Mouse (Mus musculus) ES-Bruce4 (cell line): ENCODE results near the gene Olfr545. TPM values are rescaled to one million over a fixed set of nuclear protein-coding genes. Genes with fewer than 3 reads are reported as not detected.

ENCODE experiments used
- H3K27ac ChIP-seq: 2 replicates; pipeline ENCODE4 v1.5.1; 2012; ENCODE audit warnings: low read length, inconsistent platforms; ENCODE audit not compliant: insufficient read depth
- H3K27me3 ChIP-seq: 2 replicates; pipeline ENCODE4 v1.6.1; 2012; ENCODE audit warnings: mild to moderate bottlenecking, low read length, inconsistent platforms; ENCODE audit not compliant: control insufficient read depth, poor library complexity, insufficient read depth, severe bottlenecking
- H3K36me3 ChIP-seq: 2 replicates; pipeline ENCODE4 v1.6.1; 2012; ENCODE audit warnings: inconsistent platforms, mild to moderate bottlenecking, low read length, moderate library complexity; ENCODE audit not compliant: control insufficient read depth, poor library complexity, insufficient read depth, severe bottlenecking
- H3K4me1 ChIP-seq: one replicate; pipeline ENCODE4 v1.8.1; 2011; ENCODE audit warnings: low read length; ENCODE audit not compliant: control insufficient read depth, insufficient read depth
- H3K4me3 ChIP-seq: 2 replicates; pipeline ENCODE4 v1.5.1; 2011; ENCODE audit warnings: low read depth, mild to moderate bottlenecking, low read length
- H3K9ac ChIP-seq: 2 replicates; pipeline ENCODE4 v1.6.1; 2012; ENCODE audit warnings: low read depth, mild to moderate bottlenecking, inconsistent platforms; ENCODE audit not compliant: poor library complexity, severe bottlenecking
- H3K9me3 ChIP-seq: replicated peaks from 2 replicates; pipeline ENCODE4 v1.6.1; 2012; ENCODE audit warnings: mild to moderate bottlenecking, low read length, inconsistent platforms; ENCODE audit not compliant: control insufficient read depth, poor library complexity, insufficient read depth, severe bottlenecking
- CTCF ChIP-seq: IDR thresholded peaks from one replicate; pipeline ENCODE4 v1.8.1; 2011; ENCODE audit warnings: low read depth, low read length
- EP300 ChIP-seq: IDR thresholded peaks from 2 replicates; pipeline ENCODE4 v1.6.1; 2011; ENCODE audit warnings: low read depth, low read length; ENCODE audit not compliant: insufficient read depth
- POLR2A ChIP-seq: IDR thresholded peaks from one replicate; pipeline ENCODE4 v1.8.1; 2011; ENCODE audit warnings: low read length; ENCODE audit not compliant: insufficient read depth
- polyA plus RNA-seq: library from polyadenylated mRNA; stranded (reverse); fragments of >200 nt; gene quantifications from 2 replicates; pipeline ENCODE4 v1.2.4, GENCODE M21; 2011; ENCODE audit warnings: low read depth; ENCODE audit not compliant: missing spikeins, insufficient read depth, insufficient read length

The Olfr545 gene
- polyA plus RNA-seq = not detected in 2 replicates

DNA sequence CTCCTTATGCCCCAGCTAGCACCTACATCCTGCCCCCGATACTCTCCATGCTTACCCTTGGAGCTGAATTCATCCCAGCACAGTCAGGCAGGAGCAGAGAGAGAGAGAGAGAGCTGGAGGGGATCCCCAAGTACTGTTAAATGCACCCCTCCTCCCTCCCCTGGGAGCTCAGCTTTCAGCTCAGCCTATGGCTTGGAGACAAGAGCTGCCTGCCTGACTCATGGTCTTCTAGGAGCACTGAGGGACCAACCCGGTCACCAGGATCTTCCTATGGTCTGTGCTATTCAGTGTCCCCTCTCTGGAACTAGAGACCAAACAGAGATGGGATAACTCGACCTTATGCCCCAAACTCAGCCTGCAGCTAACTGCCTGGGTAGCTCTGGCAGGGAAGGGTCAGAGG, at the start of gene Olfr545:
Gene Olfr545 (minus strand): TSS at position 101 of the 400 bp plus-strand sequence.
- Histone ChIP-seq H3K27me3 (no peaks in the 10 kb centered on the region), H3K9me3 (no peaks in the 10 kb centered on the region), H3K27ac (no peak within 1 kb of the TSS), H3K4me3 (no peak within 1 kb of the TSS), H3K9ac (no peak within 1 kb of the TSS), H3K36me3 (no peaks in the 10 kb centered on the region), H3K4me1 (no peaks in the 10 kb centered on the region)
- TF ChIP-seq CTCF (no peak), POLR2A (no peak), EP300 (no peak)

- no peak overlapping the region for H3K9ac ChIP-seq
- no peak overlapping the region for H3K27ac ChIP-seq
- H3K4me1 ChIP-seq = no peaks in the 10 kb centered on the region
- no peaks in the 10 kb centered on the region for H3K9me3 ChIP-seq
- H3K36me3 ChIP-seq = no peaks in the 10 kb centered on the region
- TF ChIP-seq CTCF (no peak), EP300 (no peak), POLR2A (no peak)
- H3K27me3 ChIP-seq = no peaks in the 10 kb centered on the region
- H3K4me3 ChIP-seq = no peak overlapping the region
Measured at GRCm38 (mm10) chr7:102541251-102541650, 41.9 kb upstream of the Olfr545 start.

DNA sequence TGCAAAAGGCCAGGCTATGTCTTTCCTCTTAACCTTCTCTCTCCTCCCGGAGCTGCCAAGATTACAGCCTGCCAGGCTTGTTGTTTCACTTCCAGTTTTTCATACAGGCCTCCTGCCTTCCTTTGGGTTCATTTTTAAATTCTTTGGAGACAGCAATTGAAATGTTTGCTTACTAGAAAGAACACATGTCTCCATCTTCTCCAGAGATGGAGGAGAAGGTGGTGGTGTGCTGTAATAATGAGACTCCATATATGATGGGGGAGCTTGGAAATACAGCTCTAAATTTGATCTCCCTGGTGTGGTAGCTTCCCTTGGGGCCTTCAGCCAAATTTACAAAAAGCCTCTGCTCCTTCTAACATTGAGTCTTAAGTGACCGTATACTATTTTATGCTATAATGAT, 41.2 kb upstream of the Olfr545 start, which contains the start of gene Olfr548-ps1:
Gene Olfr548-ps1 (plus strand): TSS at position 301 of the 400 bp plus-strand sequence.
- no peak within 1 kb of the TSS for H3K27ac ChIP-seq
- H3K9ac ChIP-seq = no peak within 1 kb of the TSS
- H3K36me3 ChIP-seq = no peaks in the 10 kb centered on the region
- H3K27me3 ChIP-seq = no peaks in the 10 kb centered on the region
- H3K4me1 ChIP-seq = no peaks in the 10 kb centered on the region
- H3K4me3 ChIP-seq = no peak within 1 kb of the TSS
- H3K9me3 ChIP-seq = no peaks in the 10 kb centered on the region
- no peak for TF ChIP-seq EP300
- no peak for TF ChIP-seq CTCF
- TF ChIP-seq POLR2A = no peak

DNA sequence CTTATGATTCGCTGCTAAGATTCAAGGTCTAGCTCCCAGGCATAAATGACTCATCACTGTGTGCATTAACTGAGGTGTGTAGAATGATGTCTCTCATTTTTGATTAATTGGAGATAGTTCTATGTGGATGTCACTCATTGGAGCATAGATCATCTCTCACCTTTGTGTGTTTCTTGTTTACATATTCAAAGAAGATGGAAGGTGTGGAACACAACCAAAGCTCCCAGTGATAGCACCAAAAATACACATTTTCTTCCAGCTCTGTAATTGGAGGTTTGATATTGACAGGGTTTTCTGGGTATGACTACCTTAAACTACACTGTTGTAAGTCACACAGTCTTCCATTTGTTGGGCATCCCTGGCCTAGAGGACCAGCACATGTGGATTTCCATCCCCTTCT, 35.1 kb upstream of the Olfr545 start, which contains the start of gene Olfr547:
Gene Olfr547 (plus strand): TSS at position 301 of the 400 bp plus-strand sequence.
- Histone ChIP-seq H3K27ac (no peak within 1 kb of the TSS), H3K9ac (no peak within 1 kb of the TSS), H3K4me3 (no peak within 1 kb of the TSS), H3K27me3 (no peaks in the 10 kb centered on the region; the same call in 1 of the 2 replicates), H3K9me3 (no peaks in the 10 kb centered on the region), H3K4me1 (no peaks in the 10 kb centered on the region), H3K36me3 (no peaks in the 10 kb centered on the region)
- TF ChIP-seq CTCF (no peak), POLR2A (no peak), EP300 (no peak)

DNA sequence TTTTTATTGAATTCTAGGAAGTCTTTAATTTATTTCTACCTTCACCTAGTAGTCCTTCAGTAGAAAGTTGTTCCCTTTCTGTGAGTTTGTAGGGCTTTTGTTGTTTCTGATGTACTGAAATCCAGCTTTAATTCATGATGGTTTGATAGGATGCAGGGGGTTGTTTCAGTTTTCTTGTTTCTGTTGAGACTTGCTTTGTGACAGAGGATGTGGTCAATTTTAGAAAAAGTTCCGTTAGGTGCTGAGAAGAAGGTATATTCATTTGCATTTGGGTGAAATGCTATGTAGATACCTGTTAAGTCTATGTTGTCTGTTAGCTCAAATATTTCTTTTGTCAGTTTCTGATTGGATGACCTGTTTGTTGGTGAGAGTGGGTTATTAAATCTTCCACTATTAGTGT, 29.7 kb upstream of the Olfr545 start:
- TF ChIP-seq EP300 (no peak), POLR2A (no peak), CTCF (no peak)
- H3K4me3 ChIP-seq = no peak overlapping the region

DNA sequence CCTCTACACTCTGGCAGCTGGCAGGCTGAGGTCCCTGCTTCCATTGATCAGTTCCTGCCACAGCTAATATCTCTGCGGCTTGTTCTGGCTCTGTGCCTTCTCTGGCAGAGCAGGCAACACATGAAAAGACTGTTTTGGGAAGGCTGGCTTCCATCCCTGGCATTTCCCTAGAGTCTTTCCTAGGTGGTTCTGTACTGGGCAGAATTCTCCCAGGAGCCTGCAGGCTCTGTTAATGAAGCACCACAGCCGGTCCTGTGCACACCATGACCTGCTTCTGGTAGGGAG, 17.6 kb upstream of the Olfr545 start:
- no peak for TF ChIP-seq POLR2A
- Histone ChIP-seq H3K36me3 (no peaks in the 10 kb centered on the region), H3K27me3 (no peaks in the 10 kb centered on the region; the same call in 1 of the 2 replicates), H3K9ac (no peak overlapping the region), H3K4me1 (no peaks in the 10 kb centered on the region), H3K27ac (no peak overlapping the region), H3K4me3 (no peak overlapping the region), H3K9me3 (no peaks in the 10 kb centered on the region)

More for the DNA sequence above, 29.7 kb upstream of the Olfr545 start:
- no peak overlapping the region for H3K27ac ChIP-seq
- H3K9ac ChIP-seq = no peak overlapping the region
- no peaks in the 10 kb centered on the region for H3K36me3 ChIP-seq
- no peaks in the 10 kb centered on the region for H3K9me3 ChIP-seq
- H3K4me1 ChIP-seq = no peaks in the 10 kb centered on the region
- H3K27me3 ChIP-seq = no peaks in the 10 kb centered on the region; the same call in 1 of the 2 replicates
